Mouse (Mus musculus): ENCODE data around the gene Olfr467. TPM values are rescaled to one million over a fixed set of nuclear protein-coding genes. Genes with fewer than 3 reads are reported as not detected.
"Not testable (repeated sequence)": the region's sequence is repeated elsewhere in the genome, so short reads cannot be mapped to it uniquely, and the experiment has no call there.

Olfr467 gene
- polyA plus RNA-seq, 1 experiment from 2014 or later, result not detected

GRCm38 (mm10) chr7:107825441-107825840, 13.4 kb downstream of the Olfr467 start, which contains the start of gene Olfr469:
TSS of gene Olfr469 (minus strand) at chr7:107825541.
- H3K4me2 ChIP-seq (ENCODE audit: low read length); H3K4me1 ChIP-seq (replicated peaks; ENCODE audit: control insufficient read depth, insufficient read depth, low read length); H3K9me3 ChIP-seq (ENCODE audit: control insufficient read depth, low read length); H3K4me3 ChIP-seq (replicated peaks; ENCODE audit: low read length); H3K9ac ChIP-seq (replicated peaks; ENCODE audit: low read depth, low read length); H3K27me3 ChIP-seq (replicated peaks; ENCODE audit: control insufficient read depth, insufficient read depth, low read length); ATAC-seq; H3K36me3 ChIP-seq (ENCODE audit: control insufficient read depth, insufficient read depth); H3K27ac ChIP-seq (ENCODE audit: low read length): not testable (repeated sequence)

DNA sequence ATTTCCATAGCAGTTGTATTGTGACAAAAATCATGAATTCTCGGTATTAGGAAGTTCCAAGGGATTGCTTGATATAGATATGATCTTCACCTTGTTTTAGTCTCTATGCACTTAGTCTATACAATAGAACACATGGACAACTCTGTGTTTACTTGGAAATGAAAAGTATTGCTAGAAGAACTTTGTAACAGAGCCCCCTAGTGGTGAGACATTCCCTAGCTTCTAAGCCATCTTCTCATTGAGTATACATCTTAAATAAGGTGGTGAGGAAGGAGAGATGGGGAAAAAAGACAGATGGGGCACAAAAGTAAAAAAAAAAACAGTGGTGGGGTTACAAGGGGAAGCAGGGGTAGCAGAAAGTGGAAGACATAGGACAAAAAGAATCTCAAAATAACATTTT, 29.7 kb downstream of the Olfr467 start:
- Histone ChIP-seq H3K4me2 (ENCODE audit: low read length) (no peak overlapping the region), H3K4me3 (replicated peaks; ENCODE audit: low read length) (no peak overlapping the region), H3K9ac (replicated peaks; ENCODE audit: low read depth, low read length) (no peak overlapping the region), H3K27me3 (replicated peaks; ENCODE audit: control insufficient read depth, insufficient read depth, low read length) (no peaks in the 10 kb centered on the region), H3K27ac (ENCODE audit: low read length) (no peak overlapping the region), H3K4me1 (replicated peaks; ENCODE audit: control insufficient read depth, insufficient read depth, low read length) (no peaks in the 10 kb centered on the region), H3K36me3 (ENCODE audit: control insufficient read depth, insufficient read depth) (no peaks in the 10 kb centered on the region), H3K9me3 (ENCODE audit: control insufficient read depth, low read length) (no peaks in the 10 kb centered on the region)
- WGBS, result 79% methylated on average over 1 of the region's 1 CpGs
- no peak for ATAC-seq

DNA sequence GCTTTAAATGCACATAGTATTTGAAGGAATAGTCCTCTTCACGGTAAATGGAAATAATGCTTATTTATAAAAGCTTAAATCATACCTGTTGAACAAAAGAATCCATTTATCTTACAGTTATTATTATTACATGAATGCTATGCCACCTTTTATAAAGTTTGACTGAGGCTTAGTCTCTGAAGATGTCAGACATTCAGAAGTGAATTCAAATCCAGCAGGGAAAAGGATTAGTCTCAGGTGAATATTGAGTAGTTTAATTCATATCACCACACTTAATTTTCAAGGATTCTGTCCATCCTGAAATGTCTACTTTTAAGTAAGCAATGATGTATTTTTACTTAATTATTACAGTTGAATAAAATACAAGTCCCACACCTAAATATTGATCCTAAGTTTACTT, 35.3 kb downstream of the Olfr467 start, which contains the start of gene Olfr470:
Gene Olfr470, minus strand, starts transcription at position 101 of the 400 bp plus-strand sequence.
- H3K9me3 ChIP-seq (ENCODE audit: control insufficient read depth, low read length); H3K4me3 ChIP-seq (replicated peaks; ENCODE audit: low read length); H3K4me2 ChIP-seq (ENCODE audit: low read length); ATAC-seq; H3K9ac ChIP-seq (replicated peaks; ENCODE audit: low read depth, low read length); H3K27me3 ChIP-seq (replicated peaks; ENCODE audit: control insufficient read depth, insufficient read depth, low read length); H3K27ac ChIP-seq (ENCODE audit: low read length); H3K4me1 ChIP-seq (replicated peaks; ENCODE audit: control insufficient read depth, insufficient read depth, low read length); H3K36me3 ChIP-seq (ENCODE audit: control insufficient read depth, insufficient read depth): not testable (repeated sequence)
- 79% methylated on average over 1 of the region's 1 CpGs for WGBS

Other genes starting within 250 kb of the Olfr467 start
- gene Olfml1, start 244.8 kb upstream of the Olfr467 start, polyA plus RNA-seq (2015; fragmentation: Nextera tagmentation; extraction: Ambion mirVana), result 2.6 and 4.5 TPM in 2 replicates
- gene Ppfibp2, start 217.1 kb upstream of the Olfr467 start, polyA plus RNA-seq (2015; fragmentation: Nextera tagmentation; extraction: Ambion mirVana), result 1.5 and 1.7 TPM in 2 replicates
- gene 5330417H12Rik, start 187.1 kb upstream of the Olfr467 start, polyA plus RNA-seq (2015; fragmentation: Nextera tagmentation; extraction: Ambion mirVana), result not detected in 2 replicates
- gene Cyb5r2, start 54.2 kb upstream of the Olfr467 start, polyA plus RNA-seq (2015; fragmentation: Nextera tagmentation; extraction: Ambion mirVana), result 0.18 TPM in 1 of 2 replicates, not detected in the other
- gene Ovch2, start 11.1 kb upstream of the Olfr467 start, polyA plus RNA-seq (2015; fragmentation: Nextera tagmentation; extraction: Ambion mirVana), result not detected in 2 replicates
- gene Olfr469, start 13.3 kb downstream of the Olfr467 start, polyA plus RNA-seq (2015; fragmentation: Nextera tagmentation; extraction: Ambion mirVana), result not detected in 2 replicates
- gene Olfr470, start 35.2 kb downstream of the Olfr467 start, polyA plus RNA-seq (2015; fragmentation: Nextera tagmentation; extraction: Ambion mirVana), result not detected in 2 replicates
- not detected in 2 replicates for gene Olfr472, start 85.6 kb downstream of the Olfr467 start, polyA plus RNA-seq (2015; fragmentation: Nextera tagmentation; extraction: Ambion mirVana)
- gene Olfr473, start 118.2 kb downstream of the Olfr467 start, polyA plus RNA-seq (2015; fragmentation: Nextera tagmentation; extraction: Ambion mirVana), result not detected in 2 replicates
- not detected in 2 replicates for gene Olfr474, start 142.4 kb downstream of the Olfr467 start, polyA plus RNA-seq (2015; fragmentation: Nextera tagmentation; extraction: Ambion mirVana)
- gene Olfr476, start 152.5 kb downstream of the Olfr467 start, polyA plus RNA-seq (2015; fragmentation: Nextera tagmentation; extraction: Ambion mirVana), result not detected in 2 replicates
- not detected in 2 replicates for gene Olfr477, start 174.4 kb downstream of the Olfr467 start, polyA plus RNA-seq (2015; fragmentation: Nextera tagmentation; extraction: Ambion mirVana)
- gene Olfr478, start 221.7 kb downstream of the Olfr467 start, polyA plus RNA-seq (2015; fragmentation: Nextera tagmentation; extraction: Ambion mirVana), result not detected in 2 replicates
- gene Olfr479, start 238.4 kb downstream of the Olfr467 start, polyA plus RNA-seq (2015; fragmentation: Nextera tagmentation; extraction: Ambion mirVana), result not detected in 2 replicates